Mouse (Mus musculus) lung, adult 2 months (tissue): Measurements from ENCODE around the gene Gcgr. TPM values are rescaled to one million over a fixed set of nuclear protein-coding genes. Genes with fewer than 3 reads are reported as not detected.
"Not testable (repeated sequence)": the region's sequence is repeated elsewhere in the genome, so short reads cannot be mapped to it uniquely, and the experiment has no call there.

Experiments
- DNase-seq: peaks from one replicate; pipeline ENCODE4 v3.0.0; 2022
- H3K4me1 ChIP-seq: fragments of 200-500 bp; 2 replicates; pipeline ENCODE4 v1.6.1; 2011; ENCODE audit warnings: low read length; ENCODE audit not compliant: control insufficient read depth, insufficient read depth
- H3K4me3 ChIP-seq: fragments of 200-500 bp; replicated peaks from 2 replicates; pipeline ENCODE3; 2011; ENCODE audit warnings: low read depth, mild to moderate bottlenecking, control low read depth, low read length; ENCODE audit errors: extremely low read depth
- CTCF ChIP-seq: fragments of 200-500 bp; IDR thresholded peaks from 2 replicates; pipeline ENCODE4 v1.5.1; 2011; ENCODE audit warnings: mild to moderate bottlenecking, low read length, control low read depth; ENCODE audit not compliant: insufficient read depth
- POLR2A ChIP-seq: fragments of 200-500 bp; IDR thresholded peaks from 2 replicates; pipeline ENCODE4 v1.6.1; 2011; ENCODE audit warnings: low read depth, mild to moderate bottlenecking, control low read depth, low read length, borderline replicate concordance; ENCODE audit errors: extremely low read depth
- WGBS: fragments of 180-500 bp; shearing (Covaris S2); methylation state at CpG from one replicate; pipeline ENCODE4 v1.1.7; 2018; 5-methylcytosine and 5-hydroxymethylcytosine counted together
- polyA plus RNA-seq: library from polyadenylated mRNA; depleted of rRNA; stranded (reverse); fragments of >200 nt; gene quantifications from 2 replicates; pipeline ENCODE4 v1.2.3, GENCODE M21; 2012

Gene Gcgr
- polyA plus RNA-seq, 1 experiment: 1.0 TPM

DNA sequence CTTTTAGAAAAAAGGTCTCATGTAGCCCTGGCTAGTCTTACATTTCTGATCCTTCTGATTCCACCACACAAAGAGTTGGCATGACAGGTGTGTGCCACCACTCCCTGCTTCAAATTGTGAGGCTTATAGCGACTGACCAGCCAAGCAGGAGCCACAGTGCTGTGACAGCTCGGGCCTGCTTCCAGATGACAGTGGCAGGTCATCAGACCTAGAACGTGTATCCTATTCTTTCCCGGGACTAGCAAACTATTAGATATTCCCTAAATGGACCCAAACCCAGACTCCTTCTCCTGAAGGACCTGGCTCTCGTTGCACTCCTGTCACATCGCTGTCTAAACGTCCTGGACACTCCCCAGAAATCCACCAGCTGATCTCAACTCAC is 18.3 kb downstream of the Gcgr start:
- DNase-seq: no peak
- H3K4me1 ChIP-seq: peaks cover 17% of the 10 kb centered on the region
- 4% methylated on average over 7 of the region's 7 CpGs for WGBS
- no peak for TF ChIP-seq POLR2A
- no peak for TF ChIP-seq CTCF
- peak overlapping the region; percentile 90 for H3K4me3 ChIP-seq

DNA sequence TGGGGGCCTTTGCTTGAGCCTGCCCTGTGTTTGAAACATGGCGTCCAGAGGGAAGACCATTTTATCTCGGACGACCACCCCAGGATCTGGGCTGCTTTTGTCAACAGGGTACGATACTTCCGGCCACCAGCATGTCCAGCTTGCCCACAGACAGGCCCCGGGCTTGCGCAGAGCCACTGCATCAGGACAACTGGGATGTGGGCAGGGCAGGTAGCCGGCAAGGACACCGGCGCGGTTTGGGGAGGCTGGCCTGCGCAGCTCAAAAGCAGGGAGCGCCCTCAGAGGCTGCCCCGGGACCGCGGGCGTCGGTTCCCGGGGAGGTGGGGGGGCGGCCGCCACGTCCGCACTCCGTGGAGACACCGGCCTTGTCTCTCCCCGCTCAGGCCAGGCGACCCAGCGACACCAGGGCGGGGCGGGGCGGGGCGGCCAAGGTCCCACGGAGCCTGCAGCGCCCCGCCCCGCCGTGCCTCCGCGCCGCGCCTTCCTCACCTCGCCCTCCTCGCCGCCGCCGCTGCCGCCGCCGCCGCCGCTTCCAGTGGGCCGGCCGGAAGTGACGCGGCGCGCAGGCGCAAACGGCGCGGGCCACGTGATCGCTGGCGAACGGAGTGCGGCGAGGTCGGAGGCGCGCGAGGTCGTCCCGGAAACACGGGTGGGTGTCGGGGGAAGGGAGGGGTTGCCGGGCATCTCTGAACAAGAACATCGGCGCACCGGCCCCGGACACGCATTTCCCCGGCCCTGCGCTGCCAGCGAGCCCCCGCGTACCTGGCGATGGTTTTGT is 18.9 kb downstream of the Gcgr start, which contains the start of gene Mcrip1:
Gene Mcrip1 (minus strand): TSS at position 560 of the 778 bp plus-strand sequence.
- Histone ChIP-seq H3K4me1 (peaks cover 17% of the 10 kb centered on the region), H3K4me3 (peak within 1 kb of the TSS; percentile 90)
- under 1% methylated on average over 75 of the region's 87 CpGs for WGBS
- TF ChIP-seq CTCF (no peak), POLR2A (peak; percentile 72; the same call in 1 of the 2 replicates)
- DNase-seq: peak; percentile 92

GRCm38 (mm10) chr11:120549986-120550809 is 19.7 kb downstream of the Gcgr start:
- WGBS: 60% methylated on average over 11 of the region's 11 CpGs
- H3K4me1 ChIP-seq: peaks cover 17% of the 10 kb centered on the region
- peak overlapping the region; percentile 77 for H3K4me3 ChIP-seq
- TF ChIP-seq POLR2A (no peak), CTCF (no peak)
- no peak for DNase-seq

- Histone ChIP-seq H3K4me3 (peak within 1 kb of the TSS; percentile 77), H3K4me1 (peaks cover 17% of the 10 kb centered on the region)
- no peak for DNase-seq
- 93% methylated on average over 28 of the region's 28 CpGs for WGBS
- TF ChIP-seq CTCF (no peak), POLR2A (no peak)
Observed at GRCm38 (mm10) chr11:120550810-120551440, 20.4 kb downstream of the Gcgr start, which contains the start of gene Ppp1r27. Ppp1r27 (minus strand) TSS chr11:120551132.

DNA sequence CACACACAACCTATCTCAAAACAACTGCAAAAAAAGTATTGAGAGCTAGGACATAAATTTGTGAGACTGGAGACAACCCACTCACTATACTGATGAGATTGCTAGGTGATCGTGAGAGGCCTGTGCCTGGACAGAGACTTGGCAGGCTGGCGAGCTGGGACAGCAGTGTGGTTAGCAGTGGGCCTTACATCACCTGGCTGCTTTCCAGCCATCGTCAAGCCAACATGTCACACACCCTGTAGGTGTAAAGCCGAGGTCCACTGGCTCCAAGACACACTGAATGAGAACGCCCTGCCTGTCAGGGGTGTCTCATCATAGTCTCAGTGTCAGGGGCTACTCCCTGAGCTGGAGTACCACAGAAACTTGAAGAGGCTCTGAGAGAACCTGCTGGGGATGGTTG is 22.2 kb downstream of the Gcgr start:
- TF ChIP-seq CTCF (no peak), POLR2A (no peak)
- H3K4me1 ChIP-seq: peaks cover 12% of the 10 kb centered on the region
- no peak overlapping the region for H3K4me3 ChIP-seq
- 56% methylated on average over 5 of the region's 5 CpGs for WGBS
- DNase-seq: no peak

- no peak for TF ChIP-seq POLR2A
- DNase-seq: no peak
- Histone ChIP-seq H3K4me3 (no peak overlapping the region), H3K4me1 (peaks cover 4% of the 10 kb centered on the region)
- WGBS: 65% methylated on average over 7 of the region's 7 CpGs
Observed at GRCm38 (mm10) chr11:120554834-120555233, 24.3 kb downstream of the Gcgr start.

GRCm38 (mm10) chr11:120555260-120555659 is 24.8 kb downstream of the Gcgr start:
- no peak overlapping the region for H3K4me3 ChIP-seq
- DNase-seq: no peak
- TF ChIP-seq POLR2A (no peak), CTCF (no peak)
- 58% methylated on average over 2 of the region's 2 CpGs for WGBS
- no peaks in the 10 kb centered on the region; the same call in 1 of the 2 replicates for H3K4me1 ChIP-seq

DNA sequence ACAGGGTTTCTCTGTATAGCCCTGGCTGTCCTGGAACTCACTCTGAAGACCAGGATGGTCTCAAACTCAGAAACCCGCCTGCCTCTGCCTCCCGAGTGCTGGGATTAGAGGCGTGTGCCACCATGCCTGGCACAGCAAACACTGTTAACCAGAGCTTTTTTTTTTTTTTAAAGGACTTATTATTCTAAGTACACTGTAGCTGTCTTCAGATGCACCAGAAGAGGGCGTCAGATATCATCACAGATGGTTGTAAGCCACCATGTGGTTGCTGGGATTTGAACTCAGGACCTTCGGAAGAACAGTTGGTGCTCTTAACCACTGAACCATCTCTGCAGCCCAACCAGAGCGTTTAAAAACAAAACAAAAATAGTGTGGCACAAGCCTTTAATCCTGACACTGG is 28.3 kb downstream of the Gcgr start:
- WGBS: 91% methylated on average over 6 of the region's 6 CpGs
- H3K4me3 ChIP-seq, H3K4me1 ChIP-seq, DNase-seq: not testable (repeated sequence)

DNA sequence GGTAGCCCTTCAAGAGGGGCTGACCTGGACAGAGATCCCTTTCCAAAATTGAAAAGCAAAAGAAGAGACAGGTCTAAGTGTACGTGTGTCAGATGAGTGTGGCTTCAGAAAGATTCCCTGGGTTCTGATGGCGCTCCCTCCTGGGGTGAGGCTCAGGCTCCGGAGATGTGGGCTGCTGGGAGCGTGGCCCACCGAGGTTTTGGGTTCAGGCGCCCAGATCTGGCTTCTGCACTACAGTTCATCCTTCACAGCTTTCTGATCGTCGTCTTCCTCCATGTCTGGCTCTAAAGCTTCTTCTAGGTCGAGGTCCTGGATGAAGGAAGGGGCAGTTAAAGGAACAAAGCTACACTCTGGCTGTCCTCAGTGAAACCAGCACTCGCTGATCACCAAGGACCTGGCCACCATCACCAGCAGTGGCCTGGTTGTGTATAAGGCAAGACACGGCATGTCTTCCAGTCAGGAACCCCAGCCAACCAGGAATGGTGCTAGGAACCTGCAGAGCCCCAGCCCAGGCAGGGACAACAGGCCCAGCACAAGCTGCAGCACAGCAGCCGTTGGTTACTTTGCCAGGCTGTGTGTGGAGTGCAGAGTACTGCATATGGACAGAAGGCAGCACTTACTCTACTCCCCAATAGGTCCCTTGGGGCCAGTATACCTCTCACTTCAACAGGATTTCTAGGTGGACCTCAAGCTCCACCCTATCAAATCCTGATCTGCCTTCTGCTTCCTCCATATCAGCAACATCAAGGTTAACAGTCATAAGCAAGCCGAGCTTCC is 30.6 kb downstream of the Gcgr start:
- WGBS: 90% methylated on average over 13 of the region's 13 CpGs
- H3K4me1 ChIP-seq: no peaks in the 10 kb centered on the region
- H3K4me3 ChIP-seq: no peak overlapping the region
- no peak for TF ChIP-seq POLR2A
- TF ChIP-seq CTCF: no peak
- DNase-seq: no peak
